Mouse (Mus musculus): ENCODE results near the gene Slitrk5.

DNA sequence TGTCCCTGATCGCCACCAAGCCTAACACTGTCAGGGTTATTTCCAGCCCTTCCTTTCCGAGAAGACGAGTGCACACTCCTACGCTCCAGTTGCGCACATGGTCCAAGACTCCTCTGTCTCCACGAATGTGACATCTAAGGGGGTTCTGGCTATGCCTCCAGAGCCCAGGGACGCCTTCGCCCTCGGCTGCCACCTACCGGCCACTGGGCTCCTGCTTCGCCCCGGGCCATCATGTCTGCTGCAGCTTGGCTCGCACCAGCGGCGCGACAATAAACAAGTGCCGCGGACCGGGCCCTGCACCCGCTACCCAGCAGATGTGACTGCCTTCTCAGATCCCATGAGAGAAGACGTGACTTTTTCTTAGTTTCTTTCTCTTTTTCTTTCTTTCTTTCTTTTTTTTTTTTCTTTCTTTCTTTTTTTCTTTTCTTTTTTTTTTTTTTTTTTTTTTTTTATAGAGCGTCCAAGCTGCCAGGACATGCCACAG, at the start of gene Slitrk5:
- no peak for TF ChIP-seq HCFC1 (IDR thresholded peaks at IDR 0.05; ENCODE audit: low read depth, low read length)
- no peak for TF ChIP-seq PAX5 (IDR thresholded peaks at IDR 0.05; ENCODE audit: low read length)
- no peak for TF ChIP-seq SMC3 (IDR thresholded peaks at IDR 0.05; ENCODE audit: low read depth, low read length)
- no peak for TF ChIP-seq NRF1 (IDR thresholded peaks at IDR 0.05; ENCODE audit: low read depth, low read length)
- no peak for TF ChIP-seq TCF12 (IDR thresholded peaks at IDR 0.05; ENCODE audit: low read depth, low read length)
- no peak for TF ChIP-seq MEF2A (IDR thresholded peaks at IDR 0.05; ENCODE audit: borderline replicate concordance, low read depth, low read length)
- no peak for TF ChIP-seq CHD1 (IDR thresholded peaks at IDR 0.05; ENCODE audit: low read depth, low read length)
- TF ChIP-seq CTCF (conservative IDR thresholded peaks at IDR 0.05 in 1 of 2, IDR thresholded peaks at IDR 0.05 in 1 of 2; ENCODE audit: low read depth in 2 of 2, low read length in 2 of 2), result no peak
- no peak for TF ChIP-seq MYC (IDR thresholded peaks at IDR 0.05; ENCODE audit: low read depth, low read length)
- TF ChIP-seq MAX (IDR thresholded peaks at IDR 0.05; ENCODE audit: low read length), result no peak
- TF ChIP-seq EP300 (IDR thresholded peaks at IDR 0.05; ENCODE audit: low read length), result no peak
- TF ChIP-seq USF2 (conservative IDR thresholded peaks at IDR 0.05; ENCODE audit: low read depth, low read length), result no peak

Measured in CH12.LX (cell line).